Mouse (Mus musculus): ENCODE measurements at regions not wholly inside any gene's neighbourhood (a gene's known extent, or its start where the extent isn't known, plus 50 kb on each side); places are given as distances from the start of the nearest gene placed in this dataset.
"Not testable (repeated sequence)": the region's sequence is repeated elsewhere in the genome, so short reads cannot be mapped to it uniquely, and the experiment has no call there.

DNA sequence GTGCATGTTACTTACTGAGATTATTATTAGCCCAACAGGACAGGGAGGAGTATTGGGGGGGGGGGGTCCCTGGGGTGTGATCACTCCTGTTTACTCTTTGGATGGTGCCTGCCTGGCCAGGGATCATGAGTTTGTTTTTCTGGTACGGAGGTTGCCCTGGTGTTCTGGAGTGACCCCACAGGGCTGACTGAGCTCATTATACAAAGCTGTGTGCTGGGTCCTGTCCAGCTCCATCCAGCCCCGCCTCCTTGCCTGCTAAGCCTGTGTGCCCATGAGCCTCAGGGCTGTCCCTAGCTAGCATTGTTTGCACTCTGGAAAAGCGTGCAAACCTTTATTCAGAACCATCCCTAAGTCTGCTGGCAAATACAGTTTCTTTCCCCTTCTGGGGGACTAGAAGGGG lies 1335.1 kb upstream of the A1bg start:
- Histone ChIP-seq H3K79me2 (ENCODE audit: control insufficient read depth, insufficient read depth) (no peaks in the 10 kb centered on the region), H3K27me3 (ENCODE audit: control insufficient read depth, insufficient read depth, insufficient read length) (no peaks in the 10 kb centered on the region), H3K4me3 (no peak overlapping the region), H3K36me3 (ENCODE audit: control insufficient read depth, insufficient read depth) (no peaks in the 10 kb centered on the region), H3ac (ENCODE audit: control insufficient read depth, insufficient read length) (no peak overlapping the region), H3K4me2 (ENCODE audit: low read depth) (no peak overlapping the region)
- TF ChIP-seq POLR2AphosphoS2 (IDR thresholded peaks at IDR 0.05; ENCODE audit: insufficient read length, low read depth) (peak; percentile 25), TCF3 (IDR thresholded peaks at IDR 0.05; ENCODE audit: insufficient read length, low read depth) (no peak)

DNA sequence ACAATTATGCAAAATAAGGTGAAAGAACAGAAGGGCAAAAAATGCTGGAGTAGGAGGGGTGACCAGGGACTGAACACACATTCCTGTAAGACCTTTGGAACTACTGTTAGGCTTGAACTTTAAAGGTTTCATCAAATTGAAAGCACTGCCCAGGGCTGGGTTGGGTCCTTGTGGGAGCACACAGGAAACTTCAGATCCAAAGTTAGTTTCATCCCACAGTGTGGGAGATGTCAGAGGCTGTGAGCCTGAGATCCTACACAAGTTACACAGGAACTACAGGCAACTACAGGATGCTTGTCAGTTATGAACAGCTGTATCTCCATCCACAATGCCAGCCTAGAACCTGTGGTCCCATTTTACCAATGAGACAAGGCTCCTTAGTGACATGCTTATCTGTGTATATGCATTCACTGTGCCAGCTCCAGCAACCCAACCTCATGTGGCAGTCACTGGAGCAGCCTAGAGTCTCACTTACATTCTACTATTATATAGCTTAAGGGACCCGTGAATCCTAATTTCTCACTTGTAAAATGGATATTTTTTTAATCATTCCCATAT lies 1334.4 kb upstream of the A1bg start:
- no peak overlapping the region for H3K4me2 ChIP-seq (ENCODE audit: low read depth)
- no peaks in the 10 kb centered on the region for H3K27me3 ChIP-seq (ENCODE audit: control insufficient read depth, insufficient read depth, insufficient read length)
- TF ChIP-seq E2F4 (IDR thresholded peaks at IDR 0.05; ENCODE audit: insufficient read depth) (no peak), USF1 (IDR thresholded peaks at IDR 0.05; ENCODE audit: low read depth) (no peak), MAX (IDR thresholded peaks at IDR 0.05; ENCODE audit: low read depth) (no peak), TCF3 (IDR thresholded peaks at IDR 0.05; ENCODE audit: insufficient read length, low read depth) (no peak), SRF (IDR thresholded peaks at IDR 0.05; ENCODE audit: control insufficient read depth, insufficient read length, low read depth) (no peak), CEBPB (IDR thresholded peaks at IDR 0.05; ENCODE audit: insufficient read depth, poor library complexity, severe bottlenecking) (no peak), POLR2A (IDR thresholded peaks at IDR 0.05; ENCODE audit: insufficient read length, low read depth) (no peak), MYOD1 (IDR thresholded peaks at IDR 0.05; ENCODE audit: control insufficient read depth in 1 of 3, insufficient read length in 2 of 3, low read depth in 2 of 3) (no peak), REST (IDR thresholded peaks at IDR 0.05; ENCODE audit: insufficient read depth, insufficient read length) (no peak), MYOG (IDR thresholded peaks at IDR 0.05; ENCODE audit: control insufficient read depth in 1 of 3, insufficient read depth in 1 of 3, insufficient read length in 2 of 3, low read depth in 2 of 3) (no peak), TCF12 (IDR thresholded peaks at IDR 0.05; ENCODE audit: insufficient read depth, poor library complexity, severe bottlenecking) (no peak), POLR2AphosphoS2 (IDR thresholded peaks at IDR 0.05; ENCODE audit: insufficient read length, low read depth) (no peak)
- H3K79me2 ChIP-seq (ENCODE audit: control insufficient read depth, insufficient read depth), result no peaks in the 10 kb centered on the region
- peaks cover 5% of the 10 kb centered on the region for H3K36me3 ChIP-seq (ENCODE audit: control insufficient read depth, insufficient read depth)
- H3ac ChIP-seq (ENCODE audit: control insufficient read depth, insufficient read length), result no peak overlapping the region
- H3K4me3 ChIP-seq, result no peak overlapping the region

DNA sequence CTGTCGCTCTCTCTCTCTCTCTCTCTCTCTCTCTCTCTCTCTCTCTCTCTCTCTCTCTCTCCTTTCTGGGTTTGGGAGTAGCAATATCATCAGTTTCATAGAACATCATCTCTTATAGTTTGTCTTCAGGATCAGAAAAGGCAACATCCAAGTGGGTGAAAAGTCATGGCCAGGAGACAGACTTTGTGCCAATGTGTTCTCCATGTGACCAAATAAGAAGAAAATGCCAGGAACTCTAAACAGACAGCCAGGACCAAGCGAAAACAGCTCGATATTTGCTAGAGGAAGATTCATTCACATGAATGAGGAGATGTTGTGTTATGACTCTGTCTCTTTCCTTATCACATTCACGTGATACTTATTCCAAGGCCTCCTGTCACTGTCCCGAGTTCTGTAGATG lies 1332.8 kb upstream of the A1bg start:
- Histone ChIP-seq H3K27me3 (ENCODE audit: control insufficient read depth, insufficient read depth, insufficient read length) (no peaks in the 10 kb centered on the region), H3K36me3 (ENCODE audit: control insufficient read depth, insufficient read depth) (peaks cover 21% of the 10 kb centered on the region), H3K4me3 (no peak overlapping the region), H3ac (ENCODE audit: control insufficient read depth, insufficient read length) (no peak overlapping the region), H3K79me2 (ENCODE audit: control insufficient read depth, insufficient read depth) (no peaks in the 10 kb centered on the region), H3K4me2 (ENCODE audit: low read depth) (no peak overlapping the region)
- TF ChIP-seq USF1 (IDR thresholded peaks at IDR 0.05; ENCODE audit: low read depth) (no peak), POLR2A (IDR thresholded peaks at IDR 0.05; ENCODE audit: insufficient read length, low read depth) (no peak), MAX (IDR thresholded peaks at IDR 0.05; ENCODE audit: low read depth) (no peak), E2F4 (IDR thresholded peaks at IDR 0.05; ENCODE audit: insufficient read depth) (no peak), CEBPB (IDR thresholded peaks at IDR 0.05; ENCODE audit: insufficient read depth, poor library complexity, severe bottlenecking) (no peak), TCF3 (IDR thresholded peaks at IDR 0.05; ENCODE audit: insufficient read length, low read depth) (no peak), MYOG (IDR thresholded peaks at IDR 0.05; ENCODE audit: control insufficient read depth in 1 of 3, insufficient read depth in 1 of 3, insufficient read length in 2 of 3, low read depth in 2 of 3) (no peak), TCF12 (IDR thresholded peaks at IDR 0.05; ENCODE audit: insufficient read depth, poor library complexity, severe bottlenecking) (no peak), REST (IDR thresholded peaks at IDR 0.05; ENCODE audit: insufficient read depth, insufficient read length) (no peak), SRF (IDR thresholded peaks at IDR 0.05; ENCODE audit: control insufficient read depth, insufficient read length, low read depth) (no peak), MYOD1 (IDR thresholded peaks at IDR 0.05; ENCODE audit: control insufficient read depth in 1 of 3, insufficient read length in 2 of 3, low read depth in 2 of 3) (no peak), POLR2AphosphoS2 (IDR thresholded peaks at IDR 0.05; ENCODE audit: insufficient read length, low read depth) (no peak)

DNA sequence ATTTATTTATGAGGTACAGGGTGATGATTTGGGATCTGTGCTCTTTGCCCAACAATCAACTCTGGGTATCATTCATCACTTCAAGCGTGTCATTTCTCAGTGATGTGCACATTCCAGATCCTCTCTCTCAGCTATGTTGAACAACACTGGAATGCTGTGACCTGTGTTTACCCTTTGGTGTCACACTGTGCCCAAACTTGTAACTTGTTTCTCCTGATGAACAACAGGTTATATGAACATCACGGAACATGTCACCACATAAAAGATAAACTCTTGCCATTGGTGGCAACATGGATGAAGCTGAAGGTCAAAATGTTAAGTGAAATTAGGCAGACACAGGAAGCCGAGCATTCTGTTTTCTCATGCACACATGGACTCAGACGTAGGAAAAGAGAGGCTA lies 1330.9 kb upstream of the A1bg start:
- Histone ChIP-seq H3K4me3 (no peak overlapping the region), H3K36me3 (ENCODE audit: control insufficient read depth, insufficient read depth) (peaks cover 34% of the 10 kb centered on the region), H3K27me3 (ENCODE audit: control insufficient read depth, insufficient read depth, insufficient read length) (no peaks in the 10 kb centered on the region), H3K79me2 (ENCODE audit: control insufficient read depth, insufficient read depth) (no peaks in the 10 kb centered on the region), H3ac (ENCODE audit: control insufficient read depth, insufficient read length) (no peak overlapping the region), H3K4me2 (ENCODE audit: low read depth) (no peak overlapping the region)
- TF ChIP-seq CEBPB (IDR thresholded peaks at IDR 0.05; ENCODE audit: insufficient read depth, poor library complexity, severe bottlenecking), result no peak
- TF ChIP-seq MYOG (IDR thresholded peaks at IDR 0.05; ENCODE audit: control insufficient read depth in 1 of 3, insufficient read depth in 1 of 3, insufficient read length in 2 of 3, low read depth in 2 of 3), result no peak
- no peak for TF ChIP-seq USF1 (IDR thresholded peaks at IDR 0.05; ENCODE audit: low read depth)
- TF ChIP-seq MYOD1 (IDR thresholded peaks at IDR 0.05; ENCODE audit: control insufficient read depth in 1 of 3, insufficient read length in 2 of 3, low read depth in 2 of 3), result no peak
- TF ChIP-seq REST (IDR thresholded peaks at IDR 0.05; ENCODE audit: insufficient read depth, insufficient read length), result no peak
- no peak for TF ChIP-seq TCF12 (IDR thresholded peaks at IDR 0.05; ENCODE audit: insufficient read depth, poor library complexity, severe bottlenecking)
- no peak for TF ChIP-seq E2F4 (IDR thresholded peaks at IDR 0.05; ENCODE audit: insufficient read depth)
- TF ChIP-seq POLR2A (IDR thresholded peaks at IDR 0.05; ENCODE audit: insufficient read length, low read depth), result no peak
- TF ChIP-seq SRF (IDR thresholded peaks at IDR 0.05; ENCODE audit: control insufficient read depth, insufficient read length, low read depth), result no peak
- TF ChIP-seq POLR2AphosphoS2 (IDR thresholded peaks at IDR 0.05; ENCODE audit: insufficient read length, low read depth), result no peak
- no peak for TF ChIP-seq MAX (IDR thresholded peaks at IDR 0.05; ENCODE audit: low read depth)
- no peak for TF ChIP-seq TCF3 (IDR thresholded peaks at IDR 0.05; ENCODE audit: insufficient read length, low read depth)

DNA sequence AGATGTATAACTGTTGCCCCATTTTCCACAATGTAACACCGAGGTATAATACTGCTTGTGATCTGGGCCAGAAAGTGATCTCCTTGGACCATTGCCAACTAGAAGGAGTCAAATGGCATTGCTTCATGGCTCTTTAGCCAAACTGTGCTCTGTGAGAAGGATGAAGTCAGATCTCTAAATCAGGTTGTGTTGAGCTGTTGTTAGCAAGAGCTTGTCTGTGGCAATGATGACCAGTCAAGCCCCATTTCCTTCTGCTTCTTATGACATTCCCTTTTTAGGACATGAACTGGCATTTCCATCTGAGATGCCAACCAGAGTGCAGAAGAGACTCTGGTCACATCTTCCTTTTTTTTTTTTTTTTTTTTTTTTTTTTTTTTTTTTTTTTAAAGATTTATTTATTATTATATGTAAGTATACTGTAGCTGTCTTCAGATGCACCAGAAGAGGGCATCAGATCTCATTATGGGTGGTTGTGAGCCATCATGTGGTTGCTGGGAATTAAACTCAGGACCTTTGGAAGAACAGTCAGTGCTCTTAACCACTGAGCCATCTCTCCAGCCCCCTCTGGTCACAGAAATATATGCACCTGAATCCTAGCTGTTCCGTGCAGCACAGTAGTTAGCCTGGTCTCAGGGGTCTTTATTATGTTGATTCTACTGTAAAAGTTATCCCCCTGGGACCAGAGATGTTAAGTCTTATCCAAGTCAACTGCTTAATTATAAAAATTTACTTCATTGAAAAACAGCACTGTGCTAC lies 1329.4 kb upstream of the A1bg start:
- not testable (repeated sequence) for H3K27me3 ChIP-seq (ENCODE audit: control insufficient read depth, insufficient read depth, insufficient read length); H3K4me3 ChIP-seq; H3ac ChIP-seq (ENCODE audit: control insufficient read depth, insufficient read length); H3K79me2 ChIP-seq (ENCODE audit: control insufficient read depth, insufficient read depth); H3K4me2 ChIP-seq (ENCODE audit: low read depth)
- peaks cover 46% of the 10 kb centered on the region for H3K36me3 ChIP-seq (ENCODE audit: control insufficient read depth, insufficient read depth)
